Mouse (Mus musculus): ENCODE measurements around the gene Ormdl2. TPM values are rescaled to one million over a fixed set of nuclear protein-coding genes. Genes with fewer than 3 reads are reported as not detected.

The Ormdl2 gene
- 30.5 and 30.7 TPM in 2 replicates for polyA plus RNA-seq (2015; fragmentation: Nextera tagmentation; extraction: Ambion mirVana)

DNA sequence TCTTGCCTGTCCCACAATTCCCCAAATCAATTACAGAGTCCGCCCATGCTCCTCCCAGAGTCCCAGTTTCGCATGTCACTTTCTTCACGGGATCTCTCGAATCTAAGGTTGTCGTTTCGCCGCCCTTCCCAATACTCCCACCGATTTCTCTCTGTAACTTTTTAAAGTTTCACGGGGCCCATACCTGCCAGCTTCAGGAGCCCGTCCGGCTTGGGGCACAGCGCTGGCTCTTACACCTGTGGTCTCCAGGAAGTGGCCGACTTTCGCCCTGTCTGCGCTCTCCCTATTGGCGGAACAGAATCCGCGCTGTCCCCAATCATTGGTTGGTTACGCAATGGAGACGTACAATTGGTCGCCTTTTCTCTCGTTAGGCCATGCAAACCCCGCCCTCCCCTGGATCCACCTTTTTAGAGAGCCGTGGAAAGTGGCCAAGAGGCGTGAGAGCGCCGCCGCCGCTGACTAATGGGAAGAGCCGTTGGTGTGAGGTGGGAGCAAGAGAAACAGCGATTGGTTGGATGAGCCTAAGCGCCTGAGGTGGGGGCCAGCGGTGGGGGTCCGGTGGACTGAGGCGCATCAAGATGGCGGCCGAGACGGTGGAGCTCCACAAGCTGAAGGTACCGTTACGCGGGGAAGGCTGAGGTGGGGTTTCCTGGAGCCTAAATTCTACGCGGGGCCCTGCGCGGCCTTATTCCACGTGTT, at the start of gene Ormdl2:
Gene Ormdl2, minus strand, starts transcription at position 288 of the 699 bp plus-strand sequence.
- peak within 1 kb of the TSS; percentile 78 for H3K4me2 ChIP-seq
- peak within 1 kb of the TSS; percentile 79 for H3K4me3 ChIP-seq
- under 1% methylated on average over 46 of the region's 46 CpGs for WGBS
- H3K36me3 ChIP-seq, result peaks cover 44% of the 10 kb centered on the region
- H3K9me3 ChIP-seq, result no peaks in the 10 kb centered on the region
- peak; percentile 100 for ATAC-seq (ENCODE audit: low read depth)
- H3K27ac ChIP-seq (replicated peaks), result peak within 1 kb of the TSS; percentile 64; the same call in 1 of the 2 replicates
- peak within 1 kb of the TSS; percentile 76 for H3K9ac ChIP-seq
- peaks cover 25% of the 10 kb centered on the region for H3K4me1 ChIP-seq (replicated peaks)
- H3K27me3 ChIP-seq, result no peaks in the 10 kb centered on the region

DNA sequence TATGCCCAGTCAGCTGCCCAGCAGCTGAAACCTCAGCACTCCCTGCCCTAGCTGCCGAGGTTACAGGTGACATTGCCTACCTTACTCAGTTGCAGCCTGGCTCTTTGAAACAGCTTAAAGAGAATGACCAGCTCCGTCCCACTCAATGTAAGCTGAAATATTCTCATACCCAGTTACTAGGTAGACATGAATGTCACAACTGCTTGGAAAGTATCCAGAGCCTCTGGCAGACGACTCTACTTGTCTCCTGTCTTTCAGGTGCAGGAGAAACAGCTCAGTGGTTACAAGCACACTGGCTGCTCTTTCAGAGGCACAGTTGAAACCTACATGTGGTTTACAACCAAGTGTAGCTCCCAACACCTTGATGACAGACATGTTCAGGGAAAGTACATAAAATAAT, 48.9 kb upstream of the Ormdl2 start:
- H3K4me1 ChIP-seq (replicated peaks), result no peaks in the 10 kb centered on the region
- no peak overlapping the region for H3K9ac ChIP-seq
- no peaks in the 10 kb centered on the region for H3K27me3 ChIP-seq
- no peak overlapping the region for H3K4me3 ChIP-seq
- H3K4me2 ChIP-seq, result no peak overlapping the region
- 93% methylated on average over 3 of the region's 3 CpGs for WGBS
- H3K9me3 ChIP-seq, result no peaks in the 10 kb centered on the region
- peaks cover 61% of the 10 kb centered on the region for H3K36me3 ChIP-seq
- H3K27ac ChIP-seq (replicated peaks), result no peak overlapping the region
- no peak for ATAC-seq (ENCODE audit: low read depth)

DNA sequence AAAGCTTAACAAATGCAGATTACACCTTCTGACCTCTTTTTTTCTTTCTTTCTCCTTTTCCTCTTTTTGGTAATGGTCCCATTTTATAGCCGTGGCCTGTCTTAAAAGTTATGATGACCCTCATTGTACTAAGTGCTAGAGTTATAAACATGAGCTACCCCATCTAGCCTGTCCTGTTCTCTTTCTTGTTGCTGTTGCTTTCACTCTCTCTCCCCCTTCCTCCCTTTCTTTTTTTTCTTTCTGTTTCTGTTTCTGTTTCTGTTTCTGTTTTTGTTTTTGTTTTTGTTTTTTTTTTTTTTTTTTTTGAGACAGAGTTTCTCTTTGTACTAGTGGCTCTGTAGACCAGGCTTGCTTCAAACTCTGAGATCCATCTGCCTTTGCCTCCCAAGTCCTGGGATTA, 45.1 kb upstream of the Ormdl2 start:
- Histone ChIP-seq H3K4me1 (replicated peaks) (no peaks in the 10 kb centered on the region), H3K9ac (no peak overlapping the region), H3K27me3 (no peaks in the 10 kb centered on the region), H3K4me2 (no peak overlapping the region), H3K36me3 (peaks cover 45% of the 10 kb centered on the region), H3K9me3 (no peaks in the 10 kb centered on the region), H3K4me3 (no peak overlapping the region), H3K27ac (replicated peaks) (no peak overlapping the region)
- ATAC-seq (ENCODE audit: low read depth), result no peak
- 83% methylated on average over 1 of the region's 1 CpGs for WGBS

DNA sequence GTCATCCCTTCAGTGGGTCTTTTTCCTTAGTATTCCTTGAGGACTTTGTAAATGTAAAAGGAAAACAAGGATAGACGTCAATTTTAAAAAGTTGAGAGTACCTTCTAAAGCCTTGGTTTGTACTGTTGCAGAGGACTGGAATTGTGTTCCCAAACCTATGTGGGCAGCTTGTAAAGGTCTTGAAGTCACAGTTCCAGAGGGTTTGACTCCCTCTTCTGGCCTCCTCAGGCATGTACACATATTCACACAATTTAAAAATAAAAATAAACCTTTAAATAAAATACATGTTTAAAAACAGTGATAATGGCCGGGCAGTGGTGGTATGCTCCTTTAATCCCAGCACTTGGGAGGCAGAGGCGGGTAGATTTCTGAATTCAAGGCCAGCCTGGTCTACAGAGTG, 44.6 kb upstream of the Ormdl2 start:
- no peak for ATAC-seq (ENCODE audit: low read depth)
- WGBS, result 87% methylated on average over 3 of the region's 3 CpGs
- H3K9ac ChIP-seq, result no peak overlapping the region
- no peak overlapping the region for H3K4me2 ChIP-seq
- no peaks in the 10 kb centered on the region for H3K9me3 ChIP-seq
- H3K27ac ChIP-seq (replicated peaks), result no peak overlapping the region
- H3K4me3 ChIP-seq, result no peak overlapping the region
- H3K4me1 ChIP-seq (replicated peaks), result no peaks in the 10 kb centered on the region
- H3K27me3 ChIP-seq, result no peaks in the 10 kb centered on the region
- peaks cover 45% of the 10 kb centered on the region for H3K36me3 ChIP-seq

DNA sequence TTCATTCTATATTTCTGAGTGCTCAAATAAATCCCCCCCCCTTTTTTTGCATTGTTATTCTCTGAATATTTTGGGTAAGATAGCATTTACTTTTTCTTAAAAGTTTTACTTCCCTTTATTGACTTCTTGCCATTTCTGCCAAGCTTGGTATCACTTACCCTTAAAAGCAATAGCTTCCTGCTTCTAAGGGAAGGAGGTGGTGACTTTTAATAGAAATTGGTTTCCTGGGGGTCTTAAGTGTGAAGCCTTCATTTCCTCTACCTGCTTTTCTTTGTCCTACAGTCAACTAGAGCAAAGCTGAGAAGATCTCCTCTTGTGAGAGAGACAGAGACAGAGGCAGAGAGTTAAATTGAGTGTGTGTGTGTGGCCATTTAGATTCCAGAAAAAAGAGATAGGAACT, 39.7 kb upstream of the Ormdl2 start:
- Histone ChIP-seq H3K9me3 (no peaks in the 10 kb centered on the region), H3K9ac (no peak overlapping the region), H3K27ac (replicated peaks) (no peak overlapping the region), H3K4me2 (no peak overlapping the region), H3K36me3 (peaks cover 49% of the 10 kb centered on the region), H3K27me3 (no peaks in the 10 kb centered on the region), H3K4me3 (no peak overlapping the region), H3K4me1 (replicated peaks) (no peaks in the 10 kb centered on the region)
- ATAC-seq (ENCODE audit: low read depth), result no peak

DNA sequence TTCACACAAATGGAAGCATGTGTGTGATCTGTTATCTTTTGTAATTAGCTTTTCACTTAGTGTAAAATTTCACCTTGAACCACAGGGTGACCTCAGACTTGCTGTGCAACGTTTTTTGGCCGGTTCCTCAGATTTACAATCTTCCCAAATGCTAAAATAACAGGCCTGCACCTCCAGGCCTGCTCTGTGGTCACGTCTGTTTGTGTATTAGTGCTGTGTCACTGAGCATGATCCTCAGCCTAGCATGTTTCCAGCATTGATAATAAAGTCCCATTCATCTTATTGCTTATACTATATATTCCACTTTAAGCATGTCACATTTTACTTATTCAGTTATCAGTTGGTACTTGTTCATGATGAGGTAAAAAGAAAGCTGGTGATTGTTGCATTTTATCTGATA, 28.9 kb upstream of the Ormdl2 start:
- peaks cover 6% of the 10 kb centered on the region for H3K4me1 ChIP-seq (replicated peaks)
- H3K9ac ChIP-seq, result no peak overlapping the region
- peaks cover 52% of the 10 kb centered on the region for H3K36me3 ChIP-seq
- H3K27ac ChIP-seq (replicated peaks), result no peak overlapping the region
- H3K4me3 ChIP-seq, result no peak overlapping the region
- ATAC-seq (ENCODE audit: low read depth), result no peak
- no peaks in the 10 kb centered on the region for H3K9me3 ChIP-seq
- no peaks in the 10 kb centered on the region for H3K27me3 ChIP-seq
- 69% methylated on average over 3 of the region's 3 CpGs for WGBS
- H3K4me2 ChIP-seq, result no peak overlapping the region

DNA sequence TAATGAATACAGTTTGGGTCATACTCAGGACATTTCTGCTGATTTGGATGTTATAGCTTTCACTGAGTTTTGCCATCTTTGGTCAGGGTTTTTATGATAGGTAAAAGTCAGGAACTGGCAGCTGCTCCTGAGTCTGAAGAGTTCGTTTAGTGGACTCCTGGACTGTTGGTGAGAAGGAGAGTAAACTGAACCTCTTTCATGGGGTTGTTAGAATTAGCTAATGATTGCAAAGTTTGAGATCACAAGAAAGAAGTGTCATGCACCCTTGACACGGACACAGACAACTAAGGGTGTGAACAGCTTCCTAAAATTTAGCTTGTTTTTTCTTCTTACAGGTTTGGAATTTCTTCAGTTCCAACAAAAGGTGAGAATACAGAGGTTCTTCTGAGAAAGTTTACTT, 27.0 kb upstream of the Ormdl2 start:
- Histone ChIP-seq H3K4me1 (replicated peaks) (peaks cover 6% of the 10 kb centered on the region), H3K4me2 (no peak overlapping the region), H3K27ac (replicated peaks) (no peak overlapping the region), H3K36me3 (peaks cover 55% of the 10 kb centered on the region), H3K9ac (no peak overlapping the region), H3K27me3 (no peaks in the 10 kb centered on the region), H3K4me3 (no peak overlapping the region), H3K9me3 (no peaks in the 10 kb centered on the region)
- ATAC-seq (ENCODE audit: low read depth), result no peak
- 65% methylated on average over 2 of the region's 2 CpGs for WGBS

DNA sequence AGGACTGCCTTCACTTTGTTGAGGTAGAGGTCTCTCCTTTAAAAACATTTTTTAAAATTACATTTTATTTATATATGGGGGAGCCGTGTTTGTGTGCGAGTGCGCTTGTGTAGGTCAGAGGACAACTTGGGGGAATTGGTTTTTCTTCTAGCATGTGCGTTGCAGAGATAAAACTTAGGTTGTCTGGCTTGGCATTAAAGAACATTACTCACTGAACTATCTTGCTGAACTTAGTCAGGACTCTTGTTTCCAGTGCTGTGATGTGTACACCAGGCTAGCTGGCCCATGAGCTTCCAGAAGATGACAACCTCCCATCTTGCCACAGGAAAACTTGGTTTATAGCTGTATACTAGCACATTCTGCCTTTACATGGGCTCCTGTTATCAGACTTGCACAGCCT, 25.2 kb upstream of the Ormdl2 start:
- no peak overlapping the region for H3K27ac ChIP-seq (replicated peaks)
- H3K27me3 ChIP-seq, result no peaks in the 10 kb centered on the region
- no peak for ATAC-seq (ENCODE audit: low read depth)
- H3K9ac ChIP-seq, result no peak overlapping the region
- H3K4me1 ChIP-seq (replicated peaks), result peaks cover 6% of the 10 kb centered on the region
- H3K9me3 ChIP-seq, result no peaks in the 10 kb centered on the region
- H3K4me2 ChIP-seq, result no peak overlapping the region
- no peak overlapping the region for H3K4me3 ChIP-seq
- WGBS, result 92% methylated on average over 4 of the region's 4 CpGs
- H3K36me3 ChIP-seq, result peaks cover 60% of the 10 kb centered on the region

DNA sequence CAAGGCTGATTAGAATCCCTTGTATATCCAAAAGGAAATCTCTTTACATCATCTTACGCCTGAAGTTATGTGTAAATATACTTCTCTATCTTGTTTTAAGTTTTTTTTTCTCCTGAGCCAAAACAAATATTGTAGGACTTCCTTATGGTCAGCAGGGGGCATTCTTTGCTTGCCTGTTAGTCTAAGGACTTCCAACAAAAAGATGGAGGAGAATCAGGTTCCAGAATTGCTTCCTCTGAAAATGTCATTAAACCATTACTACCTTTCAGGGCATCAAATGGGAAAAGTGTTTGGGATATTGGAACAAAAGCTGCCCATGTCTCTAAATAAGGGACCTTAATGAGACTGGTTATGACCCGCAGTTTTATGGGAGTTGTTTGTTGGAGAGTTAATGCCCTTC, 24.1 kb upstream of the Ormdl2 start:
- Histone ChIP-seq H3K4me3 (no peak overlapping the region), H3K27ac (replicated peaks) (no peak overlapping the region; the same call in 1 of the 2 replicates), H3K9me3 (no peaks in the 10 kb centered on the region), H3K36me3 (peaks cover 67% of the 10 kb centered on the region), H3K27me3 (no peaks in the 10 kb centered on the region), H3K9ac (no peak overlapping the region), H3K4me1 (replicated peaks) (peaks cover 6% of the 10 kb centered on the region), H3K4me2 (peak overlapping the region; percentile 29)
- ATAC-seq (ENCODE audit: low read depth), result peak; percentile 15; the same call in 1 of the 2 replicates
- WGBS, result 20% methylated on average over 2 of the region's 2 CpGs

DNA sequence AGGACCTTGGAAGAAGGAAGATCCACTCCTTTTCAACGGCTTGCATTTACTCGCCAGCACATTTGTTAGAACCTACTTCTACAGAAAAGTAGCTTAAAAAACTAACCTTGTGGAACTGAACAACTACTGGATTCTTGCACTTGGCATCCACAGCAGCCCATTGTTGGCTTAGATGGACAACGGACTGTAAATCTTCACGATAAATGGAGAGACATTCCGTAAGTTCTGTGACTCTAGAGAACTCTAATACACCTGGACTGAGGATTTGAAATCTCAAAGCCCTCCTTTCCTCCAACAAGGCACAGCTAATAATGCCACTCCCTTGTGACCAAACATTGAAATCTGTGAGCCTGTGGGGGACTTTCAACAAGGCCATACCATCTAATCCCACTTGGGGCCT, 21.8 kb upstream of the Ormdl2 start:
- H3K36me3 ChIP-seq, result peaks cover 66% of the 10 kb centered on the region
- 93% methylated on average over 5 of the region's 5 CpGs for WGBS
- H3K9me3 ChIP-seq, result no peaks in the 10 kb centered on the region

DNA sequence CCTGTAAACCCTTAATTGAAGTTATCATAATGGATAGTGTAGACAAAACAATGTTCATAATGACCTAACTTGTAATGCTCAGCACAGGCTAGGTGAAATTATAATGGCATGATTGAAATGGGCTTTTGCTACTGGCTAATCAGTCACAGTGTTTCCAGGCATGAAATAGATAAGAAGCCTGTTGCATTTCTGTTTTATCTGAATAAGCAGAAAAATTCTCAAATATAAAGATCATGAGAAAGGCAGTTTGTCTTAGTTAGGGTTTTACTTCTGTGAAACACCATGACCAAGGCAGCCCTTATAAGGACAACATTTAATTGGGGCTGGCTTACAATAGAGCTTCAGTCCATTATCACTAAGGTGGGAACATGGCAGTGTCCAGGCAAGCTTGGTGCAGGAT, 19.2 kb upstream of the Ormdl2 start:
- Histone ChIP-seq H3K4me2 (no peak overlapping the region), H3K9ac (no peak overlapping the region), H3K27ac (replicated peaks) (no peak overlapping the region), H3K4me1 (replicated peaks) (peaks cover 2% of the 10 kb centered on the region), H3K27me3 (no peaks in the 10 kb centered on the region), H3K4me3 (no peak overlapping the region), H3K9me3 (no peaks in the 10 kb centered on the region), H3K36me3 (peaks cover 75% of the 10 kb centered on the region)
- no peak for ATAC-seq (ENCODE audit: low read depth)

More for the DNA sequence above, 21.8 kb upstream of the Ormdl2 start:
- H3K27ac ChIP-seq (replicated peaks), result no peak overlapping the region
- no peak overlapping the region for H3K9ac ChIP-seq
- H3K4me3 ChIP-seq, result no peak overlapping the region
- peaks cover 6% of the 10 kb centered on the region for H3K4me1 ChIP-seq (replicated peaks)
- H3K27me3 ChIP-seq, result no peaks in the 10 kb centered on the region
- ATAC-seq (ENCODE audit: low read depth), result no peak
- no peak overlapping the region for H3K4me2 ChIP-seq

DNA sequence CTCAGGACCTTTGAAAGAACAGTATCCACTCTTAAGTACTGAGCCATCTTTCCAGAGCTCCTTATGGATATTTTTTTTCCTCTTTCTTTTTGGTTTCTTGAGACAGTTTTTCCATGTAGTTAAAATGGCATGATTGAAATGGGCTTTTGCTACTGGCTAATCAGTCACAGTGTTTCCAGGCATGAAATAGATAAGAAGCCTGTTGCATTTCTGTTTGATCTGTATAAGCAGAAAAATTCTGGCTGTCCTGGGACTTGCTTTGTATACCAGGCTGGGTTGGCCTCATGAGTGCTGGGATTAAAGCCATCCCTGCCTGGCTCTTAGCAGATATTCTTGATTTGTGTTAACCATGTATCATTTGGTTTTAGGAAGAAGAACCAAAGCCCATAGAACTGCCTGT, 18.0 kb upstream of the Ormdl2 start:
- H3K4me3 ChIP-seq, result no peak overlapping the region
- no peak overlapping the region for H3K9ac ChIP-seq
- no peaks in the 10 kb centered on the region for H3K9me3 ChIP-seq
- no peaks in the 10 kb centered on the region for H3K4me1 ChIP-seq (replicated peaks)
- H3K27ac ChIP-seq (replicated peaks), result no peak overlapping the region
- ATAC-seq (ENCODE audit: low read depth), result no peak
- peaks cover 79% of the 10 kb centered on the region for H3K36me3 ChIP-seq
- H3K4me2 ChIP-seq, result no peak overlapping the region
- no peaks in the 10 kb centered on the region for H3K27me3 ChIP-seq

DNA sequence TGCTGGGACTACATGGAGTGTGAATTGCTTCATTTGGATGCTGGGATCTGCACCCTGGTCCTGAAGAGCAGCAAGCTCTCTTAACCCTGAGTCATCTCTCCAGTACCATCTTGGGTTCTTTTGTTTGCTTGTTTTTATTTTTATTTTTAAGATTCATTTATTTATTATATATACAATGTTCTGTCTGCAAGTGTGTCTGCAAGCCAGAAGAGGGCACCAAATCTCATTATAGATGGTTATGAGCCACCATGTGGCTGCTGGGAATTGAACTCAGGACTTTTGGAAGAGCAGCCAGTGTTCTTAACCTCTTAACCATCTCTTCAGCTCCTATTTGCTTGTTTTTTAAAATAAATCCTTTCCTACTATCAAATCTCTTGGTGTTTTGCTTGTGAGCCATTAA, 16.0 kb upstream of the Ormdl2 start:
- Histone ChIP-seq H3K9me3 (no peaks in the 10 kb centered on the region), H3K4me3 (no peak overlapping the region), H3K4me1 (replicated peaks) (no peaks in the 10 kb centered on the region), H3K27me3 (no peaks in the 10 kb centered on the region), H3K27ac (replicated peaks) (no peak overlapping the region), H3K9ac (no peak overlapping the region), H3K4me2 (no peak overlapping the region), H3K36me3 (peaks cover 80% of the 10 kb centered on the region)
- ATAC-seq (ENCODE audit: low read depth), result no peak
